Mouse (Mus musculus): ENCODE measurements around the gene Btg4.

Gene Btg4

GRCm38 (mm10) chr9:51060601-51061000 is at the start of gene Btg4:
Gene Btg4 (plus strand): TSS chr9:51060901.
- no peak for DNase-seq (ENCODE audit: low spot score)

- DNase-seq (ENCODE audit: low spot score), result no peak
Observed at GRCm38 (mm10) chr9:51013644-51014043, 47.1 kb upstream of the Btg4 start.

GRCm38 (mm10) chr9:51015732-51016131 is 45.0 kb upstream of the Btg4 start:
- DNase-seq (ENCODE audit: low spot score), result no peak

- DNase-seq (ENCODE audit: low spot score), result no peak
Observed at GRCm38 (mm10) chr9:51019670-51020069, 41.0 kb upstream of the Btg4 start.

GRCm38 (mm10) chr9:51020351-51020750 is 40.4 kb upstream of the Btg4 start:
- no peak for DNase-seq (ENCODE audit: low spot score)

- DNase-seq (ENCODE audit: low spot score), result no peak
Observed at GRCm38 (mm10) chr9:51021123-51021795, 39.4 kb upstream of the Btg4 start.

- DNase-seq (ENCODE audit: low spot score), result no peak
Observed at GRCm38 (mm10) chr9:51026952-51027351, 33.7 kb upstream of the Btg4 start.

GRCm38 (mm10) chr9:51030147-51030546 is 30.6 kb upstream of the Btg4 start:
- no peak for DNase-seq (ENCODE audit: low spot score)

- DNase-seq (ENCODE audit: low spot score), result no peak
Observed at GRCm38 (mm10) chr9:51031603-51032002, 29.1 kb upstream of the Btg4 start.

- no peak for DNase-seq (ENCODE audit: low spot score)
Observed at GRCm38 (mm10) chr9:51032291-51032690, 28.4 kb upstream of the Btg4 start.

- DNase-seq (ENCODE audit: low spot score), result no peak
Observed at GRCm38 (mm10) chr9:51032785-51033529, 27.7 kb upstream of the Btg4 start.

- DNase-seq (ENCODE audit: low spot score), result no peak
Observed at GRCm38 (mm10) chr9:51041491-51041980, 19.2 kb upstream of the Btg4 start.

GRCm38 (mm10) chr9:51042136-51042535 is 18.6 kb upstream of the Btg4 start:
- DNase-seq (ENCODE audit: low spot score), result no peak

- peak; percentile 13 for DNase-seq (ENCODE audit: low spot score)
Observed at GRCm38 (mm10) chr9:51052180-51052579, 8.5 kb upstream of the Btg4 start.

- DNase-seq (ENCODE audit: low spot score), result no peak
Observed at GRCm38 (mm10) chr9:51056360-51057324, 4.1 kb upstream of the Btg4 start.

- DNase-seq (ENCODE audit: low spot score), result peak; percentile 9
Observed at GRCm38 (mm10) chr9:51058951-51059521, 1.7 kb upstream of the Btg4 start.

- no peak for DNase-seq (ENCODE audit: low spot score)
Observed at GRCm38 (mm10) chr9:51068202-51068601, 7.5 kb downstream of the Btg4 start.

- no peak for DNase-seq (ENCODE audit: low spot score)
Observed at GRCm38 (mm10) chr9:51070801-51071200, 10.1 kb downstream of the Btg4 start.

GRCm38 (mm10) chr9:51075780-51076179 is 15.1 kb downstream of the Btg4 start:
- DNase-seq (ENCODE audit: low spot score), result peak; percentile 4

- no peak for DNase-seq (ENCODE audit: low spot score)
Observed at GRCm38 (mm10) chr9:51076300-51076978, 15.7 kb downstream of the Btg4 start.

GRCm38 (mm10) chr9:51076979-51077315 is 16.2 kb downstream of the Btg4 start, which contains the start of gene Layn:
Gene Layn (minus strand): TSS chr9:51077094.
- no peak for DNase-seq (ENCODE audit: low spot score)

Measured in layer of hippocampus, adult 9-10 months (tissue).